Mouse (Mus musculus) limb, embryonic 11.5 days (tissue): ENCODE measurements around the gene Zfp341. TPM values are rescaled to one million over a fixed set of nuclear protein-coding genes. Genes with fewer than 3 reads are reported as not detected.

Experiments
- ATAC-seq: fragments of 200-750 bp; cut with Nextera tagmentation; 2 replicates; pipeline ENCODE4 v1.8.0; 2017; ENCODE audit warnings: low read depth; ENCODE audit not compliant: insufficient number of reproducible peaks, low FRiP score, low TSS enrichment
- DNase-seq: peaks from one replicate; pipeline ENCODE4 v3.0.0-alpha.2; 2015; ENCODE audit warnings: low spot score
- H3K27ac ChIP-seq: fragments of 300-500 bp; sonication (generic); replicated peaks from 2 replicates; pipeline ENCODE4 v1.5.1; 2014; ENCODE audit warnings: low read depth, mild to moderate bottlenecking, low read length
- H3K27me3 ChIP-seq: fragments of 300-500 bp; sonication (generic); 2 replicates; pipeline ENCODE4 v1.6.1; 2014; ENCODE audit warnings: mild to moderate bottlenecking, low read length, mixed read lengths; ENCODE audit not compliant: control insufficient read depth, insufficient read depth
- H3K36me3 ChIP-seq: fragments of 300-500 bp; sonication (generic); 2 replicates; pipeline ENCODE4 v1.6.1; 2014; ENCODE audit warnings: mild to moderate bottlenecking, low read length, moderate library complexity, mixed read lengths; ENCODE audit not compliant: control insufficient read depth, insufficient read depth
- H3K4me1 ChIP-seq: fragments of 300-500 bp; sonication (generic); 2 replicates; pipeline ENCODE4 v1.6.1; 2014; ENCODE audit warnings: low read length, mixed read lengths; ENCODE audit not compliant: control insufficient read depth, insufficient read depth
- H3K4me2 ChIP-seq: fragments of 300-500 bp; sonication (generic); 2 replicates; pipeline ENCODE4 v1.6.1; 2014; ENCODE audit warnings: low read depth, mild to moderate bottlenecking, moderate library complexity; ENCODE audit not compliant: severe bottlenecking
- H3K4me3 ChIP-seq: fragments of 300-500 bp; sonication (generic); 2 replicates; pipeline ENCODE4 v1.5.1; 2014; ENCODE audit warnings: low read depth, low read length
- H3K9ac ChIP-seq: fragments of 300-500 bp; sonication (generic); 2 replicates; pipeline ENCODE4 v1.6.1; 2014; ENCODE audit warnings: mild to moderate bottlenecking, low read length
- H3K9me3 ChIP-seq: fragments of 300-500 bp; sonication (generic); 2 replicates; pipeline ENCODE4 v1.6.1; 2016; ENCODE audit warnings: low read length; ENCODE audit not compliant: control insufficient read depth
- WGBS: fragments of 180-500 bp; shearing (Covaris S2); extraction: QIAGEN DNeasy Blood & Tissue Kit; methylation state at CpG from one replicate; pipeline ENCODE4 v1.1.7; 2014; 5-methylcytosine and 5-hydroxymethylcytosine counted together
- polyA plus RNA-seq: library from polyadenylated mRNA; unstranded; fragments of >200 nt; fragmentation: Nextera tagmentation; extraction: Ambion mirVana; gene quantifications from 2 replicates; pipeline ENCODE4 v1.2.1, GENCODE M21; 2014

Gene Zfp341
- polyA plus RNA-seq, 1 experiment from 2014 or later = 0.91 TPM

GRCm38 (mm10) chr2:154633039-154633742 lies 20.1 kb downstream of the Zfp341 start:
- Histone ChIP-seq H3K27ac (no peak overlapping the region; the same call in 1 of the 2 replicates), H3K9me3 (peaks cover under 1% of the 10 kb centered on the region; the same call in 1 of the 2 replicates), H3K4me3 (no peak overlapping the region), H3K27me3 (no peaks in the 10 kb centered on the region), H3K4me1 (no peaks in the 10 kb centered on the region), H3K9ac (no peak overlapping the region), H3K36me3 (peaks cover 4% of the 10 kb centered on the region; the same call in 1 of the 2 replicates), H3K4me2 (no peak overlapping the region)
- DNase-seq (no peak), ATAC-seq (no peak)
- WGBS = 93% methylated on average over 5 of the region's 5 CpGs

- no peak for ATAC-seq
- no peak overlapping the region for H3K4me3 ChIP-seq
- WGBS = 94% methylated on average over 9 of the region's 9 CpGs
- H3K9me3 ChIP-seq = peaks cover 4% of the 10 kb centered on the region; the same call in 1 of the 2 replicates
- H3K27me3 ChIP-seq = no peaks in the 10 kb centered on the region
- no peak overlapping the region for H3K27ac ChIP-seq
- no peak overlapping the region for H3K9ac ChIP-seq
- DNase-seq = no peak
- H3K4me2 ChIP-seq = no peak overlapping the region
- peaks cover 7% of the 10 kb centered on the region; the same call in 1 of the 2 replicates for H3K36me3 ChIP-seq
- no peaks in the 10 kb centered on the region for H3K4me1 ChIP-seq
Observed at GRCm38 (mm10) chr2:154633876-154634644, 21.0 kb downstream of the Zfp341 start.

- 94% methylated on average over 2 of the region's 2 CpGs for WGBS
- DNase-seq (no peak), ATAC-seq (no peak)
- Histone ChIP-seq H3K4me1 (no peaks in the 10 kb centered on the region), H3K4me2 (no peak overlapping the region), H3K4me3 (no peak overlapping the region), H3K27ac (no peak overlapping the region), H3K36me3 (peaks cover 7% of the 10 kb centered on the region; the same call in 1 of the 2 replicates), H3K27me3 (no peaks in the 10 kb centered on the region), H3K9ac (no peak overlapping the region), H3K9me3 (peaks cover 4% of the 10 kb centered on the region; the same call in 1 of the 2 replicates)
Observed at GRCm38 (mm10) chr2:154635826-154636225, 22.7 kb downstream of the Zfp341 start.

GRCm38 (mm10) chr2:154638521-154638920 lies 25.4 kb downstream of the Zfp341 start:
- peaks cover 7% of the 10 kb centered on the region; the same call in 1 of the 2 replicates for H3K36me3 ChIP-seq
- ATAC-seq = no peak
- no peaks in the 10 kb centered on the region for H3K27me3 ChIP-seq
- H3K9me3 ChIP-seq = peaks cover 4% of the 10 kb centered on the region; the same call in 1 of the 2 replicates
- DNase-seq = no peak
- H3K9ac ChIP-seq = no peak overlapping the region
- H3K4me1 ChIP-seq = no peaks in the 10 kb centered on the region
- no peak overlapping the region for H3K4me3 ChIP-seq
- WGBS = 94% methylated on average over 3 of the region's 3 CpGs
- no peak overlapping the region for H3K27ac ChIP-seq
- H3K4me2 ChIP-seq = no peak overlapping the region

GRCm38 (mm10) chr2:154639115-154639514 lies 26.0 kb downstream of the Zfp341 start:
- Histone ChIP-seq H3K27ac (no peak overlapping the region), H3K36me3 (peaks cover 7% of the 10 kb centered on the region; the same call in 1 of the 2 replicates), H3K27me3 (no peaks in the 10 kb centered on the region), H3K4me2 (no peak overlapping the region), H3K4me1 (no peaks in the 10 kb centered on the region), H3K4me3 (no peak overlapping the region), H3K9ac (no peak overlapping the region), H3K9me3 (peaks cover 4% of the 10 kb centered on the region; the same call in 1 of the 2 replicates)
- 91% methylated on average over 4 of the region's 4 CpGs for WGBS
- DNase-seq = no peak
- ATAC-seq = no peak

- 85% methylated on average over 8 of the region's 8 CpGs for WGBS
- DNase-seq = no peak
Observed at GRCm38 (mm10) chr2:154641176-154641575, 28.1 kb downstream of the Zfp341 start.

GRCm38 (mm10) chr2:154642005-154642459 lies 28.9 kb downstream of the Zfp341 start:
- H3K4me1 ChIP-seq = no peaks in the 10 kb centered on the region
- H3K27me3 ChIP-seq = no peaks in the 10 kb centered on the region
- ATAC-seq (no peak), DNase-seq (no peak)
- H3K9ac ChIP-seq = no peak overlapping the region
- H3K27ac ChIP-seq = no peak overlapping the region
- H3K4me3 ChIP-seq = no peak overlapping the region
- 93% methylated on average over 9 of the region's 9 CpGs for WGBS
- H3K9me3 ChIP-seq = peaks cover 4% of the 10 kb centered on the region; the same call in 1 of the 2 replicates
- H3K36me3 ChIP-seq = peaks cover 7% of the 10 kb centered on the region
- H3K4me2 ChIP-seq = no peak overlapping the region

More at GRCm38 (mm10) chr2:154641176-154641575, 28.1 kb downstream of the Zfp341 start:
- Histone ChIP-seq H3K27ac (no peak overlapping the region), H3K9me3 (peaks cover 4% of the 10 kb centered on the region; the same call in 1 of the 2 replicates), H3K4me3 (no peak overlapping the region), H3K27me3 (no peaks in the 10 kb centered on the region), H3K36me3 (peaks cover 7% of the 10 kb centered on the region), H3K4me2 (no peak overlapping the region), H3K9ac (no peak overlapping the region), H3K4me1 (no peaks in the 10 kb centered on the region)
- no peak for ATAC-seq

GRCm38 (mm10) chr2:154642712-154643385 lies 29.8 kb downstream of the Zfp341 start:
- ATAC-seq = no peak
- peaks cover 6% of the 10 kb centered on the region for H3K36me3 ChIP-seq
- no peak for DNase-seq

More at GRCm38 (mm10) chr2:154642712-154643385, 29.8 kb downstream of the Zfp341 start:
- Histone ChIP-seq H3K4me2 (no peak overlapping the region), H3K27ac (no peak overlapping the region), H3K9me3 (peaks cover 4% of the 10 kb centered on the region; the same call in 1 of the 2 replicates), H3K4me3 (no peak overlapping the region), H3K9ac (no peak overlapping the region), H3K4me1 (no peaks in the 10 kb centered on the region), H3K27me3 (no peaks in the 10 kb centered on the region)
- WGBS = 90% methylated on average over 6 of the region's 6 CpGs
